Comparison of ENCODE assay signal across 9 mouse cellular contexts in the genomic region with DNA sequence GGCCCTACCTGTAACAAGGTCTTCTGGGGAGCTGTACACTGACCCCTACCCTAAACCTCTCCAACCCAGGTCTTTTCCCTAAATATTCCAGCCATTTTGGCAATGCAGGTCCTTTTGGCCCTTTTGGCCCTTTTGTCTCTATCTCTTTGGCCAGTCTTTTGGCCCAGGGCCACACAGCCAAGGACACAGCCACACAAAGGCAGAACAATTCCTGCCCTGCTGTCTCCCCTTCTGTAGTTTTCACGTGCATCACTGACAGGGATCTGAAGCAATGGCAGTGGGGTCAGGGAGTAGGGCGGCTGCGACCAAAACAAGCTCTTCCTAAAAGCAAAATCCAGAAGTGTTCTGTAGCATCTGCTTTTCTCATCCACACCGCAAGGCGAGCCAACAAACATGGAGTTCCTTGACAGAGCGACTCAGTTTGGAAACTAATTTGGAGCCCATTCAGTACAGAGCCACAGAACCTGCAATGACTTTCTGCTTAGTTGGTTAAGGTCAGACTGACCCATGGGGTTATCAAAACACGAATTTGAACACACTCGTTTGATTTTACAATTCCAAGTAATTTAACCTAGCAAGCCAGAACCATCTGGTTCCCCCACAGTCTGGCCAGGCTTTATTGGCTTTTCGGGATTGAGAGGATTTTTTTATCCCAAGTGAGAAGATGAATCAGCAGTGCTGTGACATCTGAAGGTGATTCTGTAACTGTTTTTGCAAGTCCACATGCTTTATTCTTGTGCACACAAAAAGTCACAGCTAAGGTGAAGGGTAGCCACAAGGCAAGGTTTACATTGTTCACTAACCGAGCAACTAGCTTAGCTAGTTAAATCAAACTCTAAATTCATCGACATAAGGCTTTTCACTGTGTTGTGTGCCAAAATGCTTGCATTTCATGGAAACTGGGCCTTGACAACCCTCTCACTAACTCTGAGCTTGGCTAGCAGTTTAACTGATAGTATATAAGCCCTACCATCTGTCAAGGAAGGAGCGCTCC. TPM values are rescaled to one million over a fixed set of nuclear protein-coding genes. Genes with fewer than 3 reads are reported as not detected.
DNase-seq lines count a peak whose midpoint lies in the region; ATAC-seq and TF ChIP-seq lines count a peak whose summit lies in the region.
"Had no signal": no experiment of that assay in that cellular context is flagged by ENCODE, and none has a peak within 500 bp of the region (broad histone marks: within the 10 kb centered on the region; RNA-seq: fewer than 3 reads in every experiment).

No protein-coding gene starts in this region.

- H3K36me3 ChIP-seq in kidney, embryonic 14.5 days (ENCODE audit: control insufficient read depth, insufficient read depth, low read length): no peaks in the 10 kb centered on the region
- no peaks in the 10 kb centered on the region for H3K36me3 ChIP-seq in neural tube, embryonic 14.5 days (ENCODE audit: control insufficient read depth, insufficient read depth, low read length)
- no peaks in the 10 kb centered on the region for H3K36me3 ChIP-seq in hindbrain, embryonic 11.5 days (ENCODE audit: control insufficient read depth, insufficient read depth, low read length)
- no peaks in the 10 kb centered on the region for H3K36me3 ChIP-seq in liver, postnatal 0 days (replicated peaks; ENCODE audit: insufficient read depth, low read length)
- H3K36me3 ChIP-seq in midbrain, embryonic 16.5 days (ENCODE audit: control insufficient read depth, insufficient read depth, low read length): no peaks in the 10 kb centered on the region

- ATAC-seq in kidney, embryonic 14.5 days (ENCODE audit: low FRiP score, low TSS enrichment): peak; percentile 59
- no peak for ATAC-seq in neural tube, embryonic 14.5 days (ENCODE audit: low read depth)
- ATAC-seq in hindbrain, embryonic 11.5 days (ENCODE audit: low FRiP score): no peak
- ATAC-seq in liver, postnatal 0 days: no peak
- ATAC-seq in midbrain, embryonic 16.5 days: no peak

- H3K9me3 ChIP-seq in kidney, embryonic 14.5 days (ENCODE audit: control insufficient read depth, low read length): no peaks in the 10 kb centered on the region
- H3K9me3 ChIP-seq in neural tube, embryonic 14.5 days (ENCODE audit: control insufficient read depth, low read length): no peaks in the 10 kb centered on the region
- H3K9me3 ChIP-seq in hindbrain, embryonic 11.5 days (ENCODE audit: control insufficient read depth, low read length): no peaks in the 10 kb centered on the region
- H3K9me3 ChIP-seq in liver, postnatal 0 days (ENCODE audit: low read length): no peaks in the 10 kb centered on the region
- no peaks in the 10 kb centered on the region for H3K9me3 ChIP-seq in midbrain, embryonic 16.5 days (replicated peaks; ENCODE audit: control insufficient read depth, low read length, poor library complexity, severe bottlenecking)

- no peak for DNase-seq in kidney, adult 8-10 months
- peak; percentile 19 for DNase-seq in cerebellum, adult 8-10 months
- DNase-seq in gastrocnemius, postnatal 25 days: peak; percentile 48
- no peak for DNase-seq in hindbrain, embryonic 11.5 days (ENCODE audit: low spot score)
- DNase-seq in liver, postnatal 0 days: no peak
- DNase-seq: kidney, adult 2 months had no signal

- TF ChIP-seq CTCF in liver, postnatal 0 days (IDR thresholded peaks at IDR 0.05; ENCODE audit: low read depth): no peak

- no peak overlapping the region for H3K9ac ChIP-seq in kidney, embryonic 14.5 days (ENCODE audit: low read depth, low read length)
- H3K9ac ChIP-seq in neural tube, embryonic 14.5 days (replicated peaks; ENCODE audit: low read depth, low read length): no peak overlapping the region
- H3K9ac ChIP-seq in hindbrain, embryonic 11.5 days (ENCODE audit: low read depth, low read length): no peak overlapping the region
- H3K9ac ChIP-seq in liver, postnatal 0 days (replicated peaks): no peak overlapping the region
- no peak overlapping the region for H3K9ac ChIP-seq in midbrain, embryonic 16.5 days (ENCODE audit: low read depth, low read length)

- no peaks in the 10 kb centered on the region for H3K4me1 ChIP-seq in kidney, embryonic 14.5 days (ENCODE audit: control insufficient read depth, insufficient read depth, low read length)
- no peaks in the 10 kb centered on the region for H3K4me1 ChIP-seq in neural tube, embryonic 14.5 days (ENCODE audit: control insufficient read depth, insufficient read depth, low read length)
- no peaks in the 10 kb centered on the region for H3K4me1 ChIP-seq in hindbrain, embryonic 11.5 days (replicated peaks; ENCODE audit: control insufficient read depth, insufficient read depth, low read length)
- no peaks in the 10 kb centered on the region for H3K4me1 ChIP-seq in liver, postnatal 0 days (ENCODE audit: insufficient read depth)
- no peaks in the 10 kb centered on the region for H3K4me1 ChIP-seq in midbrain, embryonic 16.5 days (ENCODE audit: control insufficient read depth, insufficient read depth, low read length)

- H3K4me3 ChIP-seq in kidney, embryonic 14.5 days (ENCODE audit: low read length): no peak overlapping the region
- no peak overlapping the region for H3K4me3 ChIP-seq in neural tube, embryonic 14.5 days (ENCODE audit: low read depth, low read length)
- no peak overlapping the region for H3K4me3 ChIP-seq in hindbrain, embryonic 11.5 days (ENCODE audit: low read depth, low read length)
- H3K4me3 ChIP-seq in liver, postnatal 0 days (ENCODE audit: low read depth, low read length): no peak overlapping the region
- no peak overlapping the region for H3K4me3 ChIP-seq in midbrain, embryonic 16.5 days (ENCODE audit: low read depth, low read length)

- no peak for TF ChIP-seq EP300 in liver, postnatal 0 days (IDR thresholded peaks at IDR 0.05; ENCODE audit: low read depth)

- H3K27me3 ChIP-seq in kidney, embryonic 14.5 days (ENCODE audit: control insufficient read depth, insufficient read depth, low read length): no peaks in the 10 kb centered on the region
- H3K27me3 ChIP-seq in neural tube, embryonic 14.5 days (ENCODE audit: control insufficient read depth, insufficient read depth, low read length): no peaks in the 10 kb centered on the region
- H3K27me3 ChIP-seq in hindbrain, embryonic 11.5 days (ENCODE audit: control insufficient read depth, insufficient read depth, low read length): no peaks in the 10 kb centered on the region
- no peaks in the 10 kb centered on the region for H3K27me3 ChIP-seq in liver, postnatal 0 days (ENCODE audit: insufficient read depth, low read length)
- no peaks in the 10 kb centered on the region for H3K27me3 ChIP-seq in midbrain, embryonic 16.5 days (ENCODE audit: control insufficient read depth, insufficient read depth, low read depth, low read length)

- H3K27ac ChIP-seq in kidney, embryonic 14.5 days (ENCODE audit: low read depth, low read length): no peak overlapping the region
- H3K27ac ChIP-seq in neural tube, embryonic 14.5 days (ENCODE audit: low read depth, low read length): 0 out of 2 replicates have a peak overlapping the region, but pooled peaks have one; percentile 16
- H3K27ac ChIP-seq in hindbrain, embryonic 11.5 days (ENCODE audit: low read depth, low read length): no peak overlapping the region
- H3K27ac ChIP-seq in liver, postnatal 0 days (ENCODE audit: low read depth): no peak overlapping the region
- no peak overlapping the region for H3K27ac ChIP-seq in midbrain, embryonic 16.5 days (ENCODE audit: low read length)

- 40% methylated on average over 12 of the region's 12 CpGs for WGBS in kidney, embryonic 14.5 days
- 72% methylated on average over 12 of the region's 12 CpGs for WGBS in neural tube, embryonic 14.5 days
- 66% methylated on average over 12 of the region's 12 CpGs for WGBS in hindbrain, embryonic 11.5 days
- 75% methylated on average over 12 of the region's 12 CpGs for WGBS in liver, postnatal 0 days (ENCODE audit: insufficient replicate concordance)
- 81% methylated on average over 12 of the region's 12 CpGs for WGBS in midbrain, embryonic 16.5 days

- no peak overlapping the region for H3K4me2 ChIP-seq in kidney, embryonic 14.5 days (replicated peaks; ENCODE audit: low read depth, low read length)
- H3K4me2 ChIP-seq in neural tube, embryonic 14.5 days (ENCODE audit: low read depth, low read length): no peak overlapping the region
- H3K4me2 ChIP-seq in hindbrain, embryonic 11.5 days (replicated peaks; ENCODE audit: low read depth, low read length): no peak overlapping the region
- H3K4me2 ChIP-seq in liver, postnatal 0 days (ENCODE audit: low read depth, low read length): no peak overlapping the region
- no peak overlapping the region for H3K4me2 ChIP-seq in midbrain, embryonic 16.5 days (ENCODE audit: low read length)

RNA-seq across cellular contexts. Expression of gene Fbxl13, which starts 36.8 kb away (rescaled TPM):
- polyA plus RNA-seq in kidney, embryonic 14.5 days (2014; fragmentation: Nextera tagmentation; extraction: Ambion mirVana): 0.43 TPM in 2 replicates
- total RNA-seq in gastrocnemius, postnatal 25 days (2021): under 1 TPM; 0.13 to 0.18 TPM
- polyA plus RNA-seq in neural tube, embryonic 14.5 days (2014; fragmentation: Nextera tagmentation; extraction: Ambion mirVana): 0.21 and 0.35 TPM in 2 replicates
- 0.25 and 0.32 TPM in 2 replicates for polyA plus RNA-seq in hindbrain, embryonic 11.5 days (2014; fragmentation: Nextera tagmentation; extraction: Ambion mirVana)
- 0.05 and 0.09 TPM in 2 replicates for polyA plus RNA-seq in liver, postnatal 0 days (2015; fragmentation: Nextera tagmentation; extraction: Ambion mirVana)
- 0.25 and 0.45 TPM in 2 replicates for polyA plus RNA-seq in midbrain, embryonic 16.5 days (2015; fragmentation: Nextera tagmentation; extraction: Ambion mirVana)

RNA-seq across cellular contexts. Expression of gene Armc10, which starts 37.0 kb away (rescaled TPM):
- 67.0 and 77.1 TPM in 2 replicates for polyA plus RNA-seq in kidney, embryonic 14.5 days (2014; fragmentation: Nextera tagmentation; extraction: Ambion mirVana)
- 1 to 10 TPM; 3.7 to 4.1 TPM for total RNA-seq in gastrocnemius, postnatal 25 days (2021)
- polyA plus RNA-seq in neural tube, embryonic 14.5 days (2014; fragmentation: Nextera tagmentation; extraction: Ambion mirVana): 51.1 and 57.2 TPM in 2 replicates
- 88.4 and 93.0 TPM in 2 replicates for polyA plus RNA-seq in hindbrain, embryonic 11.5 days (2014; fragmentation: Nextera tagmentation; extraction: Ambion mirVana)
- 7.4 TPM in 2 replicates for polyA plus RNA-seq in liver, postnatal 0 days (2015; fragmentation: Nextera tagmentation; extraction: Ambion mirVana)
- polyA plus RNA-seq in midbrain, embryonic 16.5 days (2015; fragmentation: Nextera tagmentation; extraction: Ambion mirVana): 58.3 and 66.1 TPM in 2 replicates

Comparison
In these comparisons a context has a peak if more than half of its experiments do, and no peak if none do; other contexts are left out.
1. DNase-seq: peak in cerebellum, adult 8-10 months (single experiment) and gastrocnemius, postnatal 25 days (single experiment); none in kidney, adult 8-10 months (0 of 2), hindbrain, embryonic 11.5 days (single experiment) and liver, postnatal 0 days (single experiment).